Mouse (Mus musculus): ENCODE measurements around the gene Tcf12. TPM values are rescaled to one million over a fixed set of nuclear protein-coding genes. Genes with fewer than 3 reads are reported as not detected.

Tcf12 gene
- polyA plus RNA-seq, 1 experiment from 2014 or later, result 80.0 TPM

DNA sequence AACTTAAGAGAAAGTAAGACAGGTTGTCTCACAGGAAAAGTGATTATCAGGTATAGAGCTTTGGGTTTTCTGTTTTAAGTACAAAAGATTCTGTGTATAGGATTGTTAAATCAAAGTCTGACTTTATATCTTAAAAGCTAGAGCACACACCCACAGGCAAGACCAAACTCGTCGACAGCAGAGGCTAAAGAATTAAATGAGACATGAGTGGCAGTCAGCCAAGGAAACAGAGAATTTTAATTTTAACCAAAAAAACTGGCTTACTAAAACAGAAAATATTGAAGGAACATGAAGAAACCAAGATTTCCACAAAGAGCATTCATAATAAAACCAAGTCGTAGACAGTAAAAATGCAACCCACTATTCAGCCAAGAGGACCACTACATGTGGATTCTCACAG is 90.2 kb downstream of the Tcf12 start:
- WGBS, result 46% methylated on average over 3 of the region's 3 CpGs
- Histone ChIP-seq H3K27me3 (ENCODE audit: control insufficient read depth, insufficient read depth, low read length) (no peaks in the 10 kb centered on the region), H3K4me1 (ENCODE audit: control insufficient read depth, insufficient read depth, low read length) (0 out of 2 replicates have a peak, but pooled peaks cover 11% of the 10 kb centered on the region), H3K9ac (replicated peaks; ENCODE audit: low read depth, low read length) (no peak overlapping the region), H3K27ac (ENCODE audit: low read length) (no peak overlapping the region), H3K4me2 (replicated peaks; ENCODE audit: low read depth, low read length) (no peak overlapping the region), H3K4me3 (ENCODE audit: low read depth, low read length) (no peak overlapping the region), H3K36me3 (ENCODE audit: control insufficient read depth, insufficient read depth, low read length) (no peaks in the 10 kb centered on the region), H3K9me3 (ENCODE audit: control insufficient read depth, low read depth, low read length) (no peaks in the 10 kb centered on the region)
- ATAC-seq (ENCODE audit: insufficient number of reproducible peaks, insufficient read depth, low FRiP score, low read depth), result no peak

DNA sequence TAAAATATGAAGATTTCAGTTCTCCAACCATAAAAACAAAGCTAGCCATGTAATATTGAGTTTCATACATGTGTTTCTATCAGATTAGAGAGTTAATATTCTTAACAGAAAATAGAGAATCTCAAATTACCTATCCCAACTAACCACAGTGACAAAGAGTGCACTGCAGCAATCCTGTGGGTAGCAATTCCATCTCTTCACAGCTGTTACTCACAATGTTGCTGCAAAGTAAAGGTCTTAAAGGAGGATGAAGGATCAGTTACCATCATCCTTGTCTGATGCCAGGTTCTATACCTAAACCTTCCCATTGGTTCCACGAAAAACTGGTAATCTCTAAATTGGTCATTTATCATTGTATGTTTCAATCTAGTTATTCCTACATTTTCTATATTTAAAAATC is 95.7 kb downstream of the Tcf12 start:
- no peak overlapping the region for H3K4me2 ChIP-seq (replicated peaks; ENCODE audit: low read depth, low read length)
- no peaks in the 10 kb centered on the region for H3K9me3 ChIP-seq (ENCODE audit: control insufficient read depth, low read depth, low read length)
- WGBS, result 92% methylated on average over 1 of the region's 1 CpGs
- ATAC-seq (ENCODE audit: insufficient number of reproducible peaks, insufficient read depth, low FRiP score, low read depth), result no peak
- no peak overlapping the region for H3K9ac ChIP-seq (replicated peaks; ENCODE audit: low read depth, low read length)
- H3K27me3 ChIP-seq (ENCODE audit: control insufficient read depth, insufficient read depth, low read length), result no peaks in the 10 kb centered on the region
- H3K36me3 ChIP-seq (ENCODE audit: control insufficient read depth, insufficient read depth, low read length), result no peaks in the 10 kb centered on the region
- no peak overlapping the region for H3K4me3 ChIP-seq (ENCODE audit: low read depth, low read length)
- no peak overlapping the region for H3K27ac ChIP-seq (ENCODE audit: low read length)
- H3K4me1 ChIP-seq (ENCODE audit: control insufficient read depth, insufficient read depth, low read length), result no peaks in the 10 kb centered on the region

DNA sequence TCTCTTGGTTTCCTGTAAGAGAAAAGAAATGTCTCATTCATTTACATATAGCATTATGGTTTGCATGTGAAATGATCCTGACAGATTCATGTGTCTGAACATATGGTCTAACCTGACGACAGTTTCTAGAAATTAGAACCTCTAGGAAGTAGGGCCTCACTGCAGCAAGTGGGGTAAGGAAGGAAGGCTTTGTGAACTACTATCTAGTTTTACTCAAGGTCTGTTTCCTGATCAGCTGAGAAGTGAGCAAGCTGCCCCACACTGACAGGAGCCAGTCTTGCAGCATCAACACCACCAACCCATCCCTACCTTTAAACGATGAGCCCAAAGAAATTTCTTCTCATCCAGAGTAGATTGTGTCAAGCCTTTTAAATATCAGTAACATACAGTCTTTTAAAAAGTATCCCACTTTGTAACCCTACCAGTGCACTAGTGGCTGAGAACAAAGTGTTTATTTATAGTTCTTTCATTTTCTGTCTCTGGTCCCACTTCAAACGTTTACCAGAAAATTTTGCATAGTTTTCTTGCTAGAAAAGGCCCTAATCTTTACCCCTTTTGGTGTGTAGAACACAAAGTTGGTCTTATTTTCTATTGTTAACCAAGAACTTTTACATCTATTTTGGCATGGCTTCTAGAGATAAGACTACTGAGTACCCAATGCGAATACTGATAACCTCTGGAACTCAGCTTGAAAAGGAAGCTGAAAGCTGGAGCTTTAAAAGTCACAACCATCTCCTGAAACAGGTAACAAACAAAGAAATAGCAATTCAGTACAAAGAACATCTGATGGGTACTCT is 96.9 kb downstream of the Tcf12 start:
- Histone ChIP-seq H3K27ac (ENCODE audit: low read length) (no peak overlapping the region), H3K9me3 (ENCODE audit: control insufficient read depth, low read depth, low read length) (no peaks in the 10 kb centered on the region), H3K4me2 (replicated peaks; ENCODE audit: low read depth, low read length) (no peak overlapping the region), H3K36me3 (ENCODE audit: control insufficient read depth, insufficient read depth, low read length) (no peaks in the 10 kb centered on the region), H3K4me1 (ENCODE audit: control insufficient read depth, insufficient read depth, low read length) (no peaks in the 10 kb centered on the region), H3K4me3 (ENCODE audit: low read depth, low read length) (no peak overlapping the region), H3K9ac (replicated peaks; ENCODE audit: low read depth, low read length) (no peak overlapping the region), H3K27me3 (ENCODE audit: control insufficient read depth, insufficient read depth, low read length) (no peaks in the 10 kb centered on the region)
- ATAC-seq (ENCODE audit: insufficient number of reproducible peaks, insufficient read depth, low FRiP score, low read depth), result no peak
- 76% methylated on average over 4 of the region's 4 CpGs for WGBS

DNA sequence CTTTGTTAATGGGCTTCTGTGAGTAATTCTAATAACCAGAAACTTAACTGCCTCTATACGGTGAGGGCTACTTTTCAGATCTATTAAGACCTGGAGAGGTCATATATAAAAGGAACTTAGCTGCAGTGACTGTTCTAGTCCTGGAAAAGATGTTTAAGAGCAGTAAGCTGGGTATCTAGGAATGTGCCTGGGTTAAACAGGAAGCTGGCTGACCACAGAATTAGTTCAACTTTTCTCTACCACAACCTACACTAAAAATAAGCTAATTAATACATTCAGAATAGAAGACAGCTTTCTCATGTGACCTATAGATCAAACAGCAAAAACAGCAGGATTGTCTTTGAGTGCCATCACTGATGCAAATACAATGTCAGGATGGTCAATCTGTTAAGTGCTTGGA is 98.1 kb downstream of the Tcf12 start:
- 81% methylated on average over 1 of the region's 1 CpGs for WGBS
- ATAC-seq (ENCODE audit: insufficient number of reproducible peaks, insufficient read depth, low FRiP score, low read depth), result no peak
- Histone ChIP-seq H3K27ac (ENCODE audit: low read length) (no peak overlapping the region), H3K27me3 (ENCODE audit: control insufficient read depth, insufficient read depth, low read length) (no peaks in the 10 kb centered on the region), H3K9ac (replicated peaks; ENCODE audit: low read depth, low read length) (no peak overlapping the region), H3K4me3 (ENCODE audit: low read depth, low read length) (no peak overlapping the region), H3K36me3 (ENCODE audit: control insufficient read depth, insufficient read depth, low read length) (no peaks in the 10 kb centered on the region), H3K4me2 (replicated peaks; ENCODE audit: low read depth, low read length) (no peak overlapping the region), H3K4me1 (ENCODE audit: control insufficient read depth, insufficient read depth, low read length) (no peaks in the 10 kb centered on the region), H3K9me3 (ENCODE audit: control insufficient read depth, low read depth, low read length) (no peaks in the 10 kb centered on the region)

- H3K36me3 ChIP-seq (ENCODE audit: control insufficient read depth, insufficient read depth, low read length), result no peaks in the 10 kb centered on the region
- no peak overlapping the region for H3K4me2 ChIP-seq (replicated peaks; ENCODE audit: low read depth, low read length)
- 83% methylated on average over 1 of the region's 1 CpGs for WGBS
- H3K9ac ChIP-seq (replicated peaks; ENCODE audit: low read depth, low read length), result no peak overlapping the region
- no peaks in the 10 kb centered on the region for H3K9me3 ChIP-seq (ENCODE audit: control insufficient read depth, low read depth, low read length)
- H3K27me3 ChIP-seq (ENCODE audit: control insufficient read depth, insufficient read depth, low read length), result no peaks in the 10 kb centered on the region
- H3K4me3 ChIP-seq (ENCODE audit: low read depth, low read length), result no peak overlapping the region
- no peaks in the 10 kb centered on the region for H3K4me1 ChIP-seq (ENCODE audit: control insufficient read depth, insufficient read depth, low read length)
- no peak overlapping the region for H3K27ac ChIP-seq (ENCODE audit: low read length)
- ATAC-seq (ENCODE audit: insufficient number of reproducible peaks, insufficient read depth, low FRiP score, low read depth), result no peak
Observed at GRCm38 (mm10) chr9:72008634-72009033, 103.0 kb downstream of the Tcf12 start.

DNA sequence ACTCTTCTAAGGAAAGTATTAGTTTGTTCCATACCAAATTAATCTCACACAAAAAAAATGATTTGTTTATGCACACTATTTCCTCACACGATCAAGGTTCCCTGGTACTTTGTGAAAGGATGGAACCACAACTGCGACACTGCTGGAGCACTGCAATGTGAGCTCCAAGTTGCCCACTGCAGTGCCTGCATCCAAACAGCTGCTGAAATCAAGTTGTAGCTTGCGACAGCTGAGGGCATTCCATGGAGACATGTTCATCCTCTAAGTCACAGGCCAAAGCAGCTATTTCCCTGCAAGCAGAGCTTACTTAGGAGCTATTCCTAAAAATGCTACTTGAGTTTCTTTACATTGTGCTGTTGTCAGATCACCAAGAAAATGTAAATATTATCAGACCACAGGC is 120.5 kb downstream of the Tcf12 start:
- no peak overlapping the region for H3K27ac ChIP-seq (ENCODE audit: low read length)
- no peak for ATAC-seq (ENCODE audit: insufficient number of reproducible peaks, insufficient read depth, low FRiP score, low read depth)

DNA sequence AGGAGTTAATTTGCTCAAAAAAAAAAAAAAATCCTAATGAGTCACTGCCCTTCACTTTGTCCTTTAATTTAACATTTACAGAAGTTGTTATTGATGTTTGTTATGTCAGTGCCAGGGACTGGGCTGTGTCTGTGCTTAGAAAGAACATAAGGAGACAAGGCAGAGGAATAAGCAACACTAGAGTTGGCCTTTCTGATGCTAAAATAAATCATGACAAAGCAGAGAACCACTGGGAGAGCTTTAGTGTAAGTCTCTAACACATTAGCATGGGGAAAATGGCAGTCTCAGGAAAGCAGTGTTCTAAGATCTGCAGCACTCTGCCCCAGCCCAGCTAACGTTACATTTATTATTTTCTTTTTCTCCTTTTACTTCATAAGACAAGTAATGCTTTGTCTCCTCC is 121.3 kb downstream of the Tcf12 start:
- WGBS, result 52% methylated on average over 1 of the region's 1 CpGs
- 0 out of 2 replicates have a peak, but pooled peaks cover 5% of the 10 kb centered on the region for H3K4me1 ChIP-seq (ENCODE audit: control insufficient read depth, insufficient read depth, low read length)
- H3K4me3 ChIP-seq (ENCODE audit: low read depth, low read length), result no peak overlapping the region
- no peak overlapping the region for H3K9ac ChIP-seq (replicated peaks; ENCODE audit: low read depth, low read length)
- no peak for ATAC-seq (ENCODE audit: insufficient number of reproducible peaks, insufficient read depth, low FRiP score, low read depth)
- no peaks in the 10 kb centered on the region for H3K9me3 ChIP-seq (ENCODE audit: control insufficient read depth, low read depth, low read length)
- no peak overlapping the region for H3K27ac ChIP-seq (ENCODE audit: low read length)
- no peak overlapping the region for H3K4me2 ChIP-seq (replicated peaks; ENCODE audit: low read depth, low read length)
- no peaks in the 10 kb centered on the region for H3K36me3 ChIP-seq (ENCODE audit: control insufficient read depth, insufficient read depth, low read length)
- no peaks in the 10 kb centered on the region for H3K27me3 ChIP-seq (ENCODE audit: control insufficient read depth, insufficient read depth, low read length)

More for the DNA sequence above, 120.5 kb downstream of the Tcf12 start:
- H3K27me3 ChIP-seq (ENCODE audit: control insufficient read depth, insufficient read depth, low read length), result no peaks in the 10 kb centered on the region
- H3K36me3 ChIP-seq (ENCODE audit: control insufficient read depth, insufficient read depth, low read length), result no peaks in the 10 kb centered on the region
- H3K4me2 ChIP-seq (replicated peaks; ENCODE audit: low read depth, low read length), result no peak overlapping the region
- H3K9me3 ChIP-seq (ENCODE audit: control insufficient read depth, low read depth, low read length), result no peaks in the 10 kb centered on the region
- no peak overlapping the region for H3K4me3 ChIP-seq (ENCODE audit: low read depth, low read length)
- no peak overlapping the region for H3K9ac ChIP-seq (replicated peaks; ENCODE audit: low read depth, low read length)
- WGBS, result 51% methylated on average over 3 of the region's 3 CpGs
- H3K4me1 ChIP-seq (ENCODE audit: control insufficient read depth, insufficient read depth, low read length), result 0 out of 2 replicates have a peak, but pooled peaks cover 5% of the 10 kb centered on the region

GRCm38 (mm10) chr9:71989663-71990062 is 122.0 kb downstream of the Tcf12 start:
- Histone ChIP-seq H3K27ac (ENCODE audit: low read length) (no peak overlapping the region), H3K9ac (replicated peaks; ENCODE audit: low read depth, low read length) (no peak overlapping the region), H3K27me3 (ENCODE audit: control insufficient read depth, insufficient read depth, low read length) (no peaks in the 10 kb centered on the region), H3K4me2 (replicated peaks; ENCODE audit: low read depth, low read length) (no peak overlapping the region), H3K4me1 (ENCODE audit: control insufficient read depth, insufficient read depth, low read length) (0 out of 2 replicates have a peak, but pooled peaks cover 5% of the 10 kb centered on the region), H3K4me3 (ENCODE audit: low read depth, low read length) (no peak overlapping the region), H3K36me3 (ENCODE audit: control insufficient read depth, insufficient read depth, low read length) (no peaks in the 10 kb centered on the region), H3K9me3 (ENCODE audit: control insufficient read depth, low read depth, low read length) (no peaks in the 10 kb centered on the region)
- 48% methylated on average over 1 of the region's 1 CpGs for WGBS
- ATAC-seq (ENCODE audit: insufficient number of reproducible peaks, insufficient read depth, low FRiP score, low read depth), result no peak

DNA sequence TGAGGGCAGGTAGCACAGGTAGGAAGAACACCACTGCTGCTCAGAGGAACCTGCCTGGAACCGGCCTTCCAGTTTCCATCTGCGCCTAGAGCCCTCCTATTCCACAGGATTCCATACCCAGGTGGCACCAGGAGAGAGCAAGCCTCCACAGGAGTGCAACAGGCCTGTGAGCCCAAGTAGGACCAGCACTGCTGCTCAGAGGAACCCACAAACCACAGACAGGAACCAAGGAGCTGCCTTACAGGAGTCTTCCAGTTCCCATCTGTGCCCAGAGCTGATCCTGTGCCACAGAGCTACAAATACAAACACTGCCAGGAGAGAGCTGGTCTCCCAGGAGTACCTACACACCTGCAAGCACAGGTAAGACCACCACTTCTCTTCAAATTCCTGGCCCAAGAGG is 125.0 kb downstream of the Tcf12 start:
- ATAC-seq (ENCODE audit: insufficient number of reproducible peaks, insufficient read depth, low FRiP score, low read depth), result no peak
- 95% methylated on average over 2 of the region's 2 CpGs for WGBS

More for the DNA sequence above, 125.0 kb downstream of the Tcf12 start:
- Histone ChIP-seq H3K27me3 (ENCODE audit: control insufficient read depth, insufficient read depth, low read length) (no peaks in the 10 kb centered on the region), H3K36me3 (ENCODE audit: control insufficient read depth, insufficient read depth, low read length) (no peaks in the 10 kb centered on the region), H3K4me1 (ENCODE audit: control insufficient read depth, insufficient read depth, low read length) (0 out of 2 replicates have a peak, but pooled peaks cover 4% of the 10 kb centered on the region), H3K9me3 (ENCODE audit: control insufficient read depth, low read depth, low read length) (no peaks in the 10 kb centered on the region), H3K27ac (ENCODE audit: low read length) (no peak overlapping the region), H3K4me2 (replicated peaks; ENCODE audit: low read depth, low read length) (no peak overlapping the region), H3K9ac (replicated peaks; ENCODE audit: low read depth, low read length) (no peak overlapping the region), H3K4me3 (ENCODE audit: low read depth, low read length) (no peak overlapping the region)

Data from stomach, embryonic 14.5 days (tissue).